Mouse (Mus musculus): ENCODE results near the gene Myh15.

DNA sequence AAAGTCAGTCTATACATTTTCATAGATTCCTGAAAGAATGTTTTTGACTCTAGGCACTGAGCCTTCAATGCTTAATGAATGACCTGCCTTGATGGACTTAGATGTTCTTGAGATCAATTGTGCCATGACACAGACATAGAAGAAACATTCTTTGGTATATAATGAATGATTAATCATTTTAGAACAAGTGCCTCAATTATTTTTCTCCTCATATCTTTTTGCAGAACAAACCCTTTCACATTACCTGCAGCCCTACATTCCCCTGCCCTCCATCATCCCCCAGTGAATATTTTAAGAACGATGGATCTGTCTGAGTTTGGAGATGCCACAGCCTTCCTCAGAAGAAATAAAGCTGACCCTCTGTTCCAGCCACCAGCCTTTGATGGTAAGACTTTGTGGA, at the start of gene Myh15:
- TF ChIP-seq CTCF (IDR thresholded peaks at IDR 0.05; ENCODE audit: control insufficient read depth, insufficient read depth, insufficient read length) (no peak), MYOG (IDR thresholded peaks at IDR 0.05; ENCODE audit: control insufficient read depth, extremely low read depth, insufficient read length) (no peak), FOSL1 (IDR thresholded peaks at IDR 0.05; ENCODE audit: insufficient read depth, low read length, poor library complexity, severe bottlenecking) (no peak), USF1 (IDR thresholded peaks at IDR 0.05; ENCODE audit: low read depth) (no peak), MAX (IDR thresholded peaks at IDR 0.05) (no peak), MYOD1 (IDR thresholded peaks at IDR 0.05; ENCODE audit: control insufficient read depth, insufficient read length, low read depth) (no peak)
